Mouse (Mus musculus): ENCODE data around the gene Slc16a1.
"Not testable (repeated sequence)": the region's sequence is repeated elsewhere in the genome, so short reads cannot be mapped to it uniquely, and the experiment has no call there.

Gene Slc16a1

DNA sequence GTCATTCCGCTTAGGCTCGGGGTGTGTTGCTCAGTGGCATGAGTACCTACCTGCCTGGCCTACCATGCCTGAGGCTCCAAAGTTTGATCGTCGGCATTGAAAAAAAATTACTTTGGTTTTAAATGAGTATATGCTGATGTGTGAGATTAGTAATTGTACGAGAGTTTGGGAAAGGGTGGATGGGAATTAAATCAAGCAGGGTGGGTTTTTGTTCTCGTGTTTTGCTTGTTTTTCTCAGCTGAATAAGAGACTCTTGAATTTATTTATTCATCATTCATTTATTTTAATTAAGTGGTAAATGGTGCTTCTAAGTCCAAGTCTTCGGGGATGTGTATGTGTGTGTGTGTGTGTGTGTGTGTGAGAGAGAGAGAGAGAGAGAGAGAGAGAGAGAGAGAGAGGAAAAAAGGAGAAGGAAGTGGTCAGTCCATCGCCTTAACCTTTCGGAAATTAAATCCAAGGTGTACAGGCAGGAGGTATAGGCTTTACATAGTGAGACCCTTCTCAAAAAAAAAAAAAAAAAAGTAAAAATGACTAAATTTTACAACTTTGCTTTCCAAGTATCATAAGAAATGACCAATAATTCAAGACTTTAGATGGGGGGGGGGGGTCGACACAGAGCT, 1.4 kb downstream of the Slc16a1 start:
- no peak for DNase-seq

DNA sequence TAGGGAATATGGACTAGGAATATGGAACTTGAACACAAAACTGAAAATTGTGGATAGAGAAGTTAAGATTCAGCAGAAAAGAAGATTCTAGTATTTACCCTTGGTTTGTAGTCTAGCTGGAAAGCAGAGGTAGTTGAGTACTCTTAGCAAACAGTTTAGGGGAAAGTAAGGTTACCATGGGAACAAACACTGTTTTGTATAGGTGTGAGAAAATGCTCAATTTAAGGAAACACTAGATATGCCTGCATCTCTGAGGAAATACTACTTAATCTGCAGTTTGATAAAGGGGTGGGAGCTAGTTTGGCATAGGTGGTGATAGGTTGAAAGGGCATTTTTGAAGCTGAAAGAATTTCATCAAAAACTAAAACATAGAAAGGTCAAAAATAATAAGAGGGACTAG, 2.4 kb downstream of the Slc16a1 start:
- no peak for DNase-seq

DNA sequence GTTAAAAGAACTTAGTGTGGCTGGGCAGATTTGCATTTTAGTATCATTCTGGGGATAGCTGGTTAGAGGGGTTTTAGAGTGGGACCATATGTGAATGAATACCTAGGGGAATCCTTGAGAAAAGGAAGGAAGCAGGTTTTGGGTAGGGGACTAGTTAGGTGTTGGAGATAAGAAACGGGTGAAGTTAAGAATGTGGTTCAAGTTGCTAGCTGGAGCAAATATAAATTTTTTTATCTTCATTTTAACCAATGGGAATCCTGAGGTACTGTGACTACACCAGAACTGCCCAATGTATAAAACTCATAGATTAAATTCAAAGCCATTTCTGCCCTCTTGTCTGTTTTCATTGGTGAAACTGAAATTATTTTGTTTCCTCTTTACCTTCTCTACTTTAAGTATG, 2.8 kb downstream of the Slc16a1 start:
- DNase-seq = no peak

DNA sequence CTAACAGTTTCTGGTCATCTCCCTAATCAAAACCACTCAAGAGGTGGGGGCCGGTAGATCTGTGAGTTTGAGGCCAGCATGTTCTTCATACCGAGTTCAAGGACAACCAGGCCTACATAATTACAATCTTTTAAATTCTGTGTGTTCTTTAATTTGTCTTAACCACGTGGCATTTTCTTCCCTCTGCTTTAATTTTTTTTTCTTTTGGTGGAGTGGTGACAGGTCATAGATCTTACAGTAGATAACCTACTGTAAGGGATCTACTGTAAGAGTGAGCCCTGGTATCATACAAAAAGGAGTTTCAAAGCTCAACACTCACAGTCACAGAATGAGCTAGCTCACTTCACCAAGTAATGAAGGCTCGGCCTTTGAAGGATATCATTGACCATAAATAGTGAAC, 4.6 kb downstream of the Slc16a1 start:
- no peak for DNase-seq

- peak; percentile 52 for DNase-seq
Observed at GRCm38 (mm10) chr3:104643810-104644270, 5.4 kb downstream of the Slc16a1 start.

DNA sequence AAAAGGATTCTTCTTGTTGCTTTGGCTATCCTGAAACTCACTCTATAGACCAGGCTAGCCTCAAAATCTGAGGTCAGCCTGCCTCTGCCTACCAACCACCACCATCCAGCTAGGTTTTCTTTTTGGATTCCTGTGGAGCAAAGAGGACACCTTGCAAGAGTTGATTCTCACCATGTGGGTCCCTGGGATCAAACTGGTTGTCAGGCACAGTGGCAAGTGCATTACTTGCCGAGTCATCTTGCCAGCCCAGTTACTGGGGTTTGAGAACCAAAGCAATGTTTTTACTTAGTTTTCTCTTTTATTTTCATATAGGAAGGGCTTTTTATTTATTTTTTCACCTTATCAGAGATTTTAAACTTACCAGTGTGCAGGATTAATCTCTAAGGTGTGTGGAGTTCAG, 5.9 kb downstream of the Slc16a1 start:
- DNase-seq = no peak

DNA sequence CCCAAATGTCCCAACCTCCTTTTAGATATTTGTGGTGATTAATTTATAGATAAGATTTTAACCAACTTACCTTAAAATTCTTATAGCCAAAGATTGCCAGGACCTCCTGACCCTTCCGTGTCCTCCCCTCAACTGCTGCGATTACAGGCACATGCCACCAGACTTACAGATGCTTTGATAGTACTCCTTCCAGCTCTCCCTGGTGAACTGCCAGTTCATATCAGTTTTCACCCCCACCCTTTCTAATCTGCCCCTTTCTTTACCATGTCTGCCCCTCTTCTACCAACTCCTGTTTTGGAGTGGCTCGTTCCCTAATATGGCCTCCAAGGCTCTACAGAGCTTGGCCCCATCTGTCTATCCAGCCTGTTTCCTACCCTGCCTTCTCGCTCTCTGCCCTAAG, 15.8 kb downstream of the Slc16a1 start:
- no peak for DNase-seq

DNA sequence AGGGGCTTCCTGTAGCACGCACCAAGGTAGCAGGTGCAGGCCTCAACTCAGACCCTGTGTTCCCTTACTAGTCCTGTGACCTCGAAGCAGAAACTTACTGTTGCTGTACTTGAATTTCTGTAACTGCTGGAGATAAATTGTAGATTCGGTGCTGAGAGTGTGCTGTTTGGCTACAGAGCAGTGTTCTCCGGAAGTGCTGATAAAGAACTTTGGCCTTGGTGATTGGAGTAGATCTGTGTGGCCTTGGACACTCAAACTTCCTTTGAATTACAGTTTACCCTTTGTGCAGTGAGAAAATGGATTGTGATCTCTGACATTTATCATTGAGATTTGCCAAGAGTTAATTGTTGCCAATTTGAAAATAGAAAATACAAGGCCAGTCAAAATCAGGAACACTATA, 16.5 kb downstream of the Slc16a1 start:
- no peak for DNase-seq

DNA sequence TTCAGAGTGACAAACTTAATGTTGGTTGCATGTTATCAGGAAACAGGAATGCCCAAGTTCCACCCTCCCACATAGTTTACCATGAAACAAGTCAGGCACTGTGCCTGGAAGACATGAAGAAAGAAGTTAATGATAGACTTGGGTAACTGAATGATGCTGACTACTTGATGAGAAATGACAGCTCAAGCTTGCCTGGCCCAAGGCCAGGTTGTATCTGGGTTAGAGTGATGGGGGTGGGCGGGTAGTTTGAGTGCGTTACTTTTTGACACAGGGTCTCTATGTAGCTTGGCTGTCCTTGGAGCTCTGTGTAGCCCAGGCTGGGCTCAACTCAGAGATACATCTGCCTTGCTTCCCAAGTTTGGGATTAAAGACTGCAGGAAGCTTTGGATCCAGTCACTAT, 20.2 kb downstream of the Slc16a1 start:
- no peak for DNase-seq

- DNase-seq = no peak
Observed at GRCm38 (mm10) chr3:104659758-104660157, 21.3 kb downstream of the Slc16a1 start.

GRCm38 (mm10) chr3:104660522-104660921, 22.1 kb downstream of the Slc16a1 start:
- peak; percentile 91 for DNase-seq

GRCm38 (mm10) chr3:104662007-104662406, 23.5 kb downstream of the Slc16a1 start:
- DNase-seq = peak; percentile 77

GRCm38 (mm10) chr3:104662926-104663325, 24.5 kb downstream of the Slc16a1 start:
- DNase-seq = no peak

DNA sequence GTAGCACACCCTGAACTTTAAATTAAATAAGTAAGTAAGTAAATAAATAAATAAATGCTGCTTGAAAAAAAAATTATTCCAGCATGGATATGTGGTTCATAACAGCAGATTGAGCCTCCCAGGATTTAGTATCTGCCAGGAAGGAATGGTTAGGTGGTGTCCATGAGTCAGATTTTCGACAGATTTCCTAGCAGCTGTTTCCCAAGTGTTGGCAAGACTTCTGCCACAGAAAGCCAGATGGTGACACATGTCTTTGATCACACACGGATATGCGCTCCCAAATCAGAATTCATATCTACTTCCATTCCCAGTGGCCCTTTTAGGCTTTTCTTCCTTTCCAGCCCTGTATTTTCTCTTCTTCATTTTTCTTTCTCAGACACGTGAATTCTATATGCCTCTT, 28.5 kb downstream of the Slc16a1 start:
- no peak for DNase-seq

DNA sequence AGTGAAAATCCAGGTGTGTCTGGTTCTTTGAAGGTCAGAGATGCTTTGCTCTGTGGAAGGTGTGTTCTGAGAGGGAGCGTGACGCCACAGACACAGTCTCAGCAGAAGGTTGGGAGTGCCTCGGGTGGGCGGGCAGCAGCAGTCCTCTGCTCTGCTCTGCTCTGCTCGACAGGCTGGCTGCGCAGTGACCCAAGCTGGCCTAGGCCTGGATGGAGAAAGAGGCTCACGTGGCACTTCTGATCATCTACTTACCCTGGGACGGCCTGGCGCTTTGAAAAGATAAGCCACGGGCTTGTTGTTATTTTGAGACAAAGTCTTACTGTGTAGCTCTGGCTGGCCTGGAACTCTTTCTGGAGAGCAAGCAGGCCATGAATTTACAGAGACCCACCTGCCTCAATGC, 29.0 kb downstream of the Slc16a1 start:
- no peak for DNase-seq

- DNase-seq = no peak
Observed at GRCm38 (mm10) chr3:104668989-104669388, 30.5 kb downstream of the Slc16a1 start.

DNA sequence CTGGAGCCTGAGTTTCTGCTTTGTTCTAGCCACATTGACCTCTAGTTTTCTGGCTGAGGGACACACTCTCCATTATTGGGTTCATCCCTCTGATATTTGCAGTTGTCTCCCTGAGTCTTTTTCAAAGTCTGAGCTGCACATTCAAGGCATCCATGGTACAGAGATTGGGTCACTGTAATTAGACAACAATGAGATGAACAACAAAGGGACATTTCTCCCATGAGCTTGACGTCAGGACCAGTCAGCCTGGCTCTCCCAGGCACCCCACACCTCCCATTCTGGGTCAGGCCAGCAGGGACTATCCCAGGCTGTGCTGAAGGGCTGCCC, 31.4 kb downstream of the Slc16a1 start:
- DNase-seq = no peak

GRCm38 (mm10) chr3:104670183-104671020, 31.9 kb downstream of the Slc16a1 start:
- DNase-seq = not testable (repeated sequence)

DNA sequence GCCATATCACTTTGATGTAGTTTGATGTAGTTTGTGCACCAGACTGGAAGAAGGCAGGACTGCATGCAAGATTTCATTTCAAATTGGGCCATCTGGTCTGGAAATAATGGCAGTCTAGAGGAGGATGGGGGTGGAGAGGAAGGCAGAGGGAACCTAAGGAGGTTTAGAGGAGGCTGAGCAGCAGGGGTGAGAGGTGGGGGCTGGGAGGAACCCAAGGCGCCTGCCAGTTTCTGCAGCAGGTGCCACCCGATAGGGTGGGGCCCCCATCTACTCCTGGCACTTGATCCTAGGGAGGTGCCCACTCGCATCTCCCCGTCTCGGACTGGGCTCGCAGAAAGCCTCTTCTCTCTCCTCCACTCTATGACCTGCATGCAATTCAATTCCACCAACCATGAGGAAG, 33.1 kb downstream of the Slc16a1 start:
- no peak for DNase-seq

GRCm38 (mm10) chr3:104672041-104672440, 33.6 kb downstream of the Slc16a1 start:
- DNase-seq = no peak

GRCm38 (mm10) chr3:104673642-104674328, 35.3 kb downstream of the Slc16a1 start:
- no peak for DNase-seq

DNA sequence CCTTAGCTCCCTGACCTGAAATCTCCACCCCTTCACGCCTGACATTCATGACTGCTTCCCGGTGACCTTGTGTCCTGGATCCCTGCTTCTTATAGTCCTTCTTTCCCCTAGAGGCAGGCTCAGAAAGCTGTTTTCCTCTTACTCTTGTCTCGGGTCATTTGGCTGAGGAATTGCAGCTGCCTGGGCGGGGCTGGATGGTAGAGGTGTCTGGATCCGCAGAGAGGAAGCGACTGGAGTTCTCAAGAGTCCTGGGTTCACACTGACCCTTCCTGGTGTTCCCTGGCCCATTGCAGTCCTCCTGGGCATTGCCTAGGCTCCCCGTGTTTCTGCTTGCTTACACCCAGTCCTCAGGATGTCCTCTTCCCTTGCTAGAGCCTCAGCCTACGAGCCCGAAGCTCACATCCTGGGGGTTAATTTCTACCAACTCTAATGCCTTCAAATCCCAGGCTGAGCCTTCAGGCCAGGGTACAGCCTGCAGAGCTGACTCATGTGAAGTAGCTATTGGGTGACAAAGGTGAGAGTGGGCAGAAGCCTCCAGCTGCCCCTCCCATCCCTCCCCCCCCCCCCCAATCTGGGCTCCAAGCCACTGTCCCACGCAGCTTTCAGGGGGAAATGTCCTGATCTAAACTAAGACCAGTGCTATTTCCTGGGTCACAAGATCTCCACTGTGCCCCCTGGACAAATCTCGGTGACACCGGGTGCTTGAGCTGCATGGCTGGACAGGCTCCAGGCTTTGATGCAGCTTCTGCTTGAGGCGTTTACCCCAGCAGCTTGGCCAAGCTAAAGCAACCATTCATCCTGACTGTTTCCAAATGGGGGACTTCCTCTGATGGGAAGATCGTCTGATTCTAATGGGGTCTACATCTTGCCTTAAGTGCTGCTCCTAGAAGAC, 36.1 kb downstream of the Slc16a1 start:
- peak; percentile 81 for DNase-seq

- peak; percentile 73 for DNase-seq
Observed at GRCm38 (mm10) chr3:104675258-104675851, 36.9 kb downstream of the Slc16a1 start.

Data from kidney, adult 11 months (tissue).